Mouse (Mus musculus) hindlimb bud, embryonic 11.5 days (tissue): ENCODE data around the gene Ttll5.

Experiments used
- DNase-seq: peaks from one replicate; pipeline ENCODE4 v3.0.0-alpha.2; 2012; ENCODE audit warnings: low read depth, low spot score; ENCODE audit errors: extremely low spot score

The Ttll5 gene

GRCm38 (mm10) chr12:86088042-86088441 is 263.6 kb downstream of the Ttll5 start:
- no peak for DNase-seq

- DNase-seq: no peak
Measured at GRCm38 (mm10) chr12:86090764-86091163, 266.3 kb downstream of the Ttll5 start.

GRCm38 (mm10) chr12:86091601-86092132 is 267.2 kb downstream of the Ttll5 start:
- no peak for DNase-seq

GRCm38 (mm10) chr12:86094075-86094474 is 269.6 kb downstream of the Ttll5 start:
- DNase-seq: no peak

GRCm38 (mm10) chr12:86095806-86096205 is 271.3 kb downstream of the Ttll5 start:
- DNase-seq: no peak

GRCm38 (mm10) chr12:86097781-86098180 is 273.3 kb downstream of the Ttll5 start:
- DNase-seq: no peak

- no peak for DNase-seq
Measured at GRCm38 (mm10) chr12:86100711-86101110, 276.3 kb downstream of the Ttll5 start.

- DNase-seq: no peak
Measured at GRCm38 (mm10) chr12:86102686-86103085, 278.2 kb downstream of the Ttll5 start.

GRCm38 (mm10) chr12:86103391-86103790 is 278.9 kb downstream of the Ttll5 start:
- DNase-seq: no peak

GRCm38 (mm10) chr12:86103852-86104251 is 279.4 kb downstream of the Ttll5 start:
- DNase-seq: no peak

GRCm38 (mm10) chr12:86104297-86104696 is 279.8 kb downstream of the Ttll5 start:
- DNase-seq: no peak

- no peak for DNase-seq
Measured at GRCm38 (mm10) chr12:86105546-86105945, 281.1 kb downstream of the Ttll5 start.

GRCm38 (mm10) chr12:86106086-86106485 is 281.6 kb downstream of the Ttll5 start:
- DNase-seq: no peak

GRCm38 (mm10) chr12:86107645-86108044 is 283.2 kb downstream of the Ttll5 start:
- DNase-seq: no peak

- no peak for DNase-seq
Measured at GRCm38 (mm10) chr12:86109531-86109930, 285.1 kb downstream of the Ttll5 start.

GRCm38 (mm10) chr12:86110637-86111036 is 286.2 kb downstream of the Ttll5 start:
- no peak for DNase-seq
